In genomic region chr7:106529023-106529422, GRCm38 (mm10) we compare ENCODE assay signal across 7 mouse cellular contexts.
DNase-seq lines count a peak whose midpoint lies in the region; ATAC-seq lines count a peak whose summit lies in the region.
"Not testable (repeated sequence)": the region's sequence is repeated elsewhere in the genome, so short reads cannot be mapped to it uniquely, and the experiment has no call there.

No protein-coding gene starts in this region.

- DNase-seq in T-cell, adult 2 months (ENCODE audit: low spot score), result peak; percentile 70
- DNase-seq in kidney, adult 9 months, result peak; percentile 63
- not testable (repeated sequence) for DNase-seq in liver, embryonic 11.5 days (ENCODE audit: low spot score)
- DNase-seq in lung, postnatal 14 days, result peak; percentile 6
- peak; percentile 66 to 68 for DNase-seq in natural killer cell, adult 2 months (ENCODE audit: low spot score in 2 of 2)

- not testable (repeated sequence) for H3K27me3 ChIP-seq in heart, embryonic 16.5 days (ENCODE audit: control insufficient read depth, insufficient read depth, low read length); liver, embryonic 11.5 days (replicated peaks; ENCODE audit: control insufficient read depth, insufficient read depth, low read length)

- not testable (repeated sequence) for H3K9me3 ChIP-seq in heart, embryonic 16.5 days (replicated peaks; ENCODE audit: control insufficient read depth, low read length); liver, embryonic 11.5 days (ENCODE audit: control insufficient read depth, low read length)

- H3K36me3 ChIP-seq in heart, embryonic 16.5 days (ENCODE audit: control insufficient read depth, insufficient read depth); liver, embryonic 11.5 days (ENCODE audit: control insufficient read depth, insufficient read depth, low read length): not testable (repeated sequence)

- not testable (repeated sequence) for H3K4me1 ChIP-seq in heart, embryonic 16.5 days (ENCODE audit: control insufficient read depth, insufficient read depth, low read length); liver, embryonic 11.5 days (replicated peaks; ENCODE audit: control insufficient read depth, insufficient read depth, low read length)

- H3K4me3 ChIP-seq in heart, embryonic 16.5 days (ENCODE audit: low read length); liver, embryonic 11.5 days (ENCODE audit: low read depth, low read length): not testable (repeated sequence)

- WGBS in heart, embryonic 16.5 days, result 44% methylated on average over 2 of the region's 2 CpGs
- WGBS in liver, embryonic 11.5 days, result 35% methylated on average over 2 of the region's 2 CpGs

- not testable (repeated sequence) for H3K4me2 ChIP-seq in heart, embryonic 16.5 days (ENCODE audit: low read depth, low read length); liver, embryonic 11.5 days

- H3K27ac ChIP-seq in heart, embryonic 16.5 days (ENCODE audit: low read length); liver, embryonic 11.5 days (ENCODE audit: low read depth, low read length): not testable (repeated sequence)

- H3K9ac ChIP-seq in heart, embryonic 16.5 days (ENCODE audit: low read length); liver, embryonic 11.5 days (ENCODE audit: low read depth, low read length): not testable (repeated sequence)

- peak; percentile 60 for ATAC-seq in erythroblast, adult 5-6 weeks (replicated peaks; ENCODE audit: low FRiP score, poor library complexity, severe bottlenecking)
- peak; percentile 79 for ATAC-seq in heart, embryonic 16.5 days (replicated peaks; ENCODE audit: extremely low read depth, insufficient read depth, low FRiP score)
- ATAC-seq in liver, embryonic 11.5 days (replicated peaks; ENCODE audit: low FRiP score), result peak; percentile 72; the same call in 1 of the 2 replicates
